Mouse (Mus musculus) ES-E14 (cell line): ENCODE data around the gene Sesn2. TPM values are rescaled to one million over a fixed set of nuclear protein-coding genes. Genes with fewer than 3 reads are reported as not detected.

Source experiments
- DNase-seq: peaks from one replicate; pipeline ENCODE4 v3.0.0-alpha.2; 2013; ENCODE audit warnings: low read depth, low spot score
- H3K27ac ChIP-seq: 2 replicates; pipeline ENCODE4 v1.5.1; 2012; ENCODE audit warnings: low read depth, mild to moderate bottlenecking, low read length, moderate library complexity, mixed read lengths; ENCODE audit not compliant: poor library complexity, insufficient read depth, severe bottlenecking
- H3K36me3 ChIP-seq: 2 replicates; pipeline ENCODE4 v1.6.1; 2012; ENCODE audit warnings: mild to moderate bottlenecking, low read length, moderate library complexity, mixed read lengths; ENCODE audit not compliant: control insufficient read depth, poor library complexity, insufficient read depth, severe bottlenecking
- H3K4me1 ChIP-seq, 2 experiments: fragments of 150-350 bp in 1 of 2; sonication (generic) in 1 of 2; 2 replicates each; pipeline ENCODE4 v1.6.1; 2012; ENCODE audit warnings: low read length in 2 of 2, mild to moderate bottlenecking in 1 of 2, mixed read lengths in 1 of 2; ENCODE audit not compliant: control insufficient read depth in 2 of 2, insufficient read depth in 2 of 2, poor library complexity in 1 of 2
- H3K4me3 ChIP-seq, 2 experiments: fragments of 150-350 bp in 1 of 2; sonication (generic) in 1 of 2; 2 replicates each; pipeline ENCODE4 v1.5.1; 2012; ENCODE audit warnings: low read length in 2 of 2, low read depth in 1 of 2, mild to moderate bottlenecking in 1 of 2, mixed read lengths in 1 of 2; ENCODE audit not compliant: insufficient read depth in 1 of 2, poor library complexity in 1 of 2, severe bottlenecking in 1 of 2
- H3K9ac ChIP-seq: 2 replicates; pipeline ENCODE4 v1.6.1; 2012; ENCODE audit warnings: low read depth, mild to moderate bottlenecking, low read length, mixed read lengths; ENCODE audit not compliant: poor library complexity, insufficient read depth, severe bottlenecking
- H3K9me3 ChIP-seq: fragments of 150-350 bp; sonication (generic); 2 replicates; pipeline ENCODE4 v1.6.1; 2012; ENCODE audit warnings: low read depth, mild to moderate bottlenecking, low read length; ENCODE audit not compliant: control insufficient read depth, insufficient read depth
- CHD2 ChIP-seq: IDR thresholded peaks from 2 replicates; pipeline ENCODE4 v1.6.1; 2014; ENCODE audit warnings: mild to moderate bottlenecking, low read depth, low read length, inconsistent platforms
- HCFC1 ChIP-seq: IDR thresholded peaks from 2 replicates; pipeline ENCODE4 v1.6.1; 2012; ENCODE audit warnings: low read length, inconsistent platforms, borderline replicate concordance; ENCODE audit not compliant: insufficient read depth
- MAFK ChIP-seq: IDR thresholded peaks from 2 replicates; pipeline ENCODE4 v1.6.1; 2014; ENCODE audit warnings: mild to moderate bottlenecking, low read depth, low read length, inconsistent platforms; ENCODE audit not compliant: insufficient read depth
- ZC3H11A ChIP-seq: IDR thresholded peaks from 2 replicates; pipeline ENCODE4 v1.6.1; 2012; ENCODE audit warnings: low read depth, mild to moderate bottlenecking, inconsistent platforms, low read length, borderline replicate concordance
- ZNF384 ChIP-seq: IDR thresholded peaks from 2 replicates; pipeline ENCODE4 v1.6.1; 2012; ENCODE audit warnings: low read depth, low read length, inconsistent platforms
- in situ Hi-C, 2 experiments: fragments of 600-800 bp; cut with MboI; formaldehyde crosslinking; loops; one replicate each; pipeline ENCODE4 v1.15.1; 2025; ENCODE audit warnings: low sequenced_read_pairs in 2 of 2, inconsistent platforms in 1 of 2; ENCODE audit not compliant: unreplicated experiment in 2 of 2
- total RNA-seq: library from RNA; depleted of rRNA; stranded (reverse); fragments of 300-350 nt; gene quantifications from 2 replicates; pipeline ENCODE4 v1.2.3, GENCODE M21; 2012

The Sesn2 gene
- total RNA-seq, 1 experiment = 75.8 TPM

- TF ChIP-seq HCFC1 (no peak), ZNF384 (no peak), CHD2 (no peak), MAFK (no peak), ZC3H11A (no peak)
- peak overlapping the region; percentile 24; the same call in 1 of the 2 replicates for H3K27ac ChIP-seq
- peak overlapping the region; percentile 42 to 53 for H3K4me3 ChIP-seq
- H3K36me3 ChIP-seq = peaks cover 13% of the 10 kb centered on the region
- H3K9me3 ChIP-seq = no peaks in the 10 kb centered on the region
- no peak overlapping the region for H3K9ac ChIP-seq
- in situ Hi-C loops = no loop called here
- peaks cover 5 to 12% of the 10 kb centered on the region in 2 experiments; a peak in 3 of 4 replicates for H3K4me1 ChIP-seq
- DNase-seq = no peak
These were observed 4.1 kb downstream of the Sesn2 start for GRCm38 (mm10) chr4:132506250-132506649.

GRCm38 (mm10) chr4:132505800-132506199 is 4.5 kb downstream of the Sesn2 start:
- H3K36me3 ChIP-seq = peaks cover 17% of the 10 kb centered on the region
- peak overlapping the region; percentile 19 for H3K9ac ChIP-seq
- DNase-seq = no peak
- H3K27ac ChIP-seq = peak overlapping the region; percentile 73
- in situ Hi-C loops = no loop called here
- H3K4me1 ChIP-seq = peaks cover 5 to 12% of the 10 kb centered on the region in 2 experiments; a peak in 3 of 4 replicates
- H3K4me3 ChIP-seq = peak overlapping the region; percentile 42 to 53
- H3K9me3 ChIP-seq = no peaks in the 10 kb centered on the region
- TF ChIP-seq ZNF384 (peak; percentile 89), HCFC1 (no peak), ZC3H11A (no peak)

GRCm38 (mm10) chr4:132505034-132505738 is 5.1 kb downstream of the Sesn2 start:
- H3K4me3 ChIP-seq = peak overlapping the region; percentile 42 to 53
- H3K36me3 ChIP-seq = peaks cover 17% of the 10 kb centered on the region
- DNase-seq = no peak
- H3K27ac ChIP-seq = peak overlapping the region; percentile 73
- in situ Hi-C loops = no loop called here
- peaks cover 5 to 10% of the 10 kb centered on the region in 2 experiments; a peak in 3 of 4 replicates for H3K4me1 ChIP-seq
- TF ChIP-seq MAFK = peak; percentile 65; the same call in 1 of the 2 replicates
- TF ChIP-seq ZC3H11A = no peak
- H3K9me3 ChIP-seq = no peaks in the 10 kb centered on the region
- peak overlapping the region; percentile 19 for H3K9ac ChIP-seq

GRCm38 (mm10) chr4:132503344-132503743 is 7.0 kb downstream of the Sesn2 start:
- H3K4me3 ChIP-seq = peak overlapping the region in 1 of 2 experiments; percentile 29; a peak in 2 of 4 replicates
- no peaks in the 10 kb centered on the region for H3K9me3 ChIP-seq
- H3K27ac ChIP-seq = no peak overlapping the region
- H3K36me3 ChIP-seq = peaks cover 31% of the 10 kb centered on the region
- in situ Hi-C loops = no loop called here
- TF ChIP-seq ZC3H11A (no peak), ZNF384 (no peak), HCFC1 (no peak), CHD2 (no peak), MAFK (no peak)
- no peak for DNase-seq
- 0 out of 2 replicates have a peak overlapping the region, but pooled peaks have one; percentile 15 for H3K9ac ChIP-seq
- H3K4me1 ChIP-seq = peaks cover 7 to 12% of the 10 kb centered on the region in 2 experiments; a peak in 3 of 4 replicates

GRCm38 (mm10) chr4:132501639-132502038 is 8.7 kb downstream of the Sesn2 start:
- Histone ChIP-seq H3K27ac (no peak overlapping the region), H3K4me3 (no peak overlapping the region), H3K4me1 (peaks cover 7 to 12% of the 10 kb centered on the region in 2 experiments; a peak in 2 of 4 replicates), H3K9me3 (no peaks in the 10 kb centered on the region), H3K36me3 (peaks cover 46% of the 10 kb centered on the region), H3K9ac (no peak overlapping the region)
- in situ Hi-C loops = no loop called here
- TF ChIP-seq CHD2 (no peak), ZC3H11A (no peak), ZNF384 (no peak), HCFC1 (no peak), MAFK (no peak)
- no peak for DNase-seq
